10 mouse cellular contexts compared by ENCODE assay signal in genomic region chr2:173407133-173407532, GRCm38 (mm10).
DNase-seq lines count a peak whose midpoint lies in the region; ATAC-seq lines count a peak whose summit lies in the region.
"Had no signal": no experiment of that assay in that cellular context is flagged by ENCODE, and none has a peak within 500 bp of the region (broad histone marks: within the 10 kb centered on the region; RNA-seq: fewer than 3 reads in every experiment).

No protein-coding gene starts in this region.

- H3K27me3 ChIP-seq in embryonic facial prominence, embryonic 13.5 days = no peaks in the 10 kb centered on the region
- H3K27me3 ChIP-seq in forebrain, embryonic 14.5 days (replicated peaks; ENCODE audit: control insufficient read depth, insufficient read depth, low read length) = no peaks in the 10 kb centered on the region
- peaks cover 20% of the 10 kb centered on the region for H3K27me3 ChIP-seq in limb, embryonic 10.5 days (ENCODE audit: low read depth, poor library complexity, severe bottlenecking)
- H3K27me3 ChIP-seq in midbrain, embryonic 13.5 days = no peaks in the 10 kb centered on the region

- intact Hi-C loops in left cerebral cortex, postnatal 4 days (cut with DNase I) = no loop called here

- peak overlapping the region; percentile 55; the same call in 1 of the 2 replicates for H3K27ac ChIP-seq in embryonic facial prominence, embryonic 13.5 days
- H3K27ac ChIP-seq in forebrain, embryonic 14.5 days (ENCODE audit: low read depth, low read length) = peak overlapping the region; percentile 78
- peak overlapping the region; percentile 67; the same call in 1 of the 2 replicates for H3K27ac ChIP-seq in limb, embryonic 10.5 days
- peak overlapping the region; percentile 30; the same call in 1 of the 2 replicates for H3K27ac ChIP-seq in midbrain, embryonic 13.5 days
- H3K27ac ChIP-seq: kidney, postnatal 0 days had no signal

- peaks cover 33% of the 10 kb centered on the region for H3K4me1 ChIP-seq in embryonic facial prominence, embryonic 13.5 days
- peaks cover 25% of the 10 kb centered on the region for H3K4me1 ChIP-seq in forebrain, embryonic 14.5 days (ENCODE audit: control insufficient read depth, insufficient read depth, low read length)
- peaks cover 36% of the 10 kb centered on the region for H3K4me1 ChIP-seq in limb, embryonic 10.5 days
- H3K4me1 ChIP-seq in midbrain, embryonic 13.5 days (replicated peaks) = peaks cover 38% of the 10 kb centered on the region

- WGBS in embryonic facial prominence, embryonic 13.5 days = 51% methylated on average over 3 of the region's 3 CpGs
- 31% methylated on average over 3 of the region's 3 CpGs for WGBS in forebrain, embryonic 14.5 days
- WGBS in limb, embryonic 10.5 days = 76% methylated on average over 3 of the region's 3 CpGs
- WGBS in midbrain, embryonic 13.5 days = 66% methylated on average over 3 of the region's 3 CpGs

- H3K4me3 ChIP-seq in embryonic facial prominence, embryonic 13.5 days = no peak overlapping the region
- H3K4me3 ChIP-seq in forebrain, embryonic 14.5 days (ENCODE audit: low read depth, low read length) = no peak overlapping the region
- H3K4me3 ChIP-seq in limb, embryonic 10.5 days = no peak overlapping the region
- H3K4me3 ChIP-seq in midbrain, embryonic 13.5 days (replicated peaks) = no peak overlapping the region

- no peak overlapping the region for H3K4me2 ChIP-seq in embryonic facial prominence, embryonic 13.5 days
- H3K4me2 ChIP-seq in forebrain, embryonic 14.5 days (ENCODE audit: low read length) = 0 out of 2 replicates have a peak overlapping the region, but pooled peaks have one; percentile 9
- peak overlapping the region; percentile 15; the same call in 1 of the 2 replicates for H3K4me2 ChIP-seq in midbrain, embryonic 13.5 days (replicated peaks)
- H3K4me2 ChIP-seq: heart, embryonic 11.5 days had no signal

- DNase-seq in forebrain, embryonic 14.5 days (ENCODE audit: low spot score) = no peak
- DNase-seq in limb, embryonic 10.5 days (ENCODE audit: low spot score) = no peak
- DNase-seq in right cerebral cortex, adult 18-20 months = no peak
- DNase-seq in left cerebral cortex, postnatal 4 days = no peak
- DNase-seq: spleen, adult 18-20 months had no signal

- no peaks in the 10 kb centered on the region for H3K36me3 ChIP-seq in embryonic facial prominence, embryonic 13.5 days
- H3K36me3 ChIP-seq in forebrain, embryonic 14.5 days (ENCODE audit: control insufficient read depth, insufficient read depth, low read length) = no peaks in the 10 kb centered on the region
- no peaks in the 10 kb centered on the region for H3K36me3 ChIP-seq in limb, embryonic 10.5 days
- H3K36me3 ChIP-seq in midbrain, embryonic 13.5 days = no peaks in the 10 kb centered on the region

- H3K9me3 ChIP-seq in embryonic facial prominence, embryonic 13.5 days = no peaks in the 10 kb centered on the region
- no peaks in the 10 kb centered on the region for H3K9me3 ChIP-seq in forebrain, embryonic 14.5 days (replicated peaks; ENCODE audit: control insufficient read depth, low read length)
- no peaks in the 10 kb centered on the region for H3K9me3 ChIP-seq in limb, embryonic 10.5 days (replicated peaks)
- H3K9me3 ChIP-seq in midbrain, embryonic 13.5 days = no peaks in the 10 kb centered on the region

- H3K9ac ChIP-seq in embryonic facial prominence, embryonic 13.5 days = no peak overlapping the region
- H3K9ac ChIP-seq in forebrain, embryonic 14.5 days (ENCODE audit: low read length) = no peak overlapping the region; the same call in 1 of the 2 replicates
- no peak overlapping the region; the same call in 1 of the 2 replicates for H3K9ac ChIP-seq in midbrain, embryonic 13.5 days (replicated peaks)

- ATAC-seq in embryonic facial prominence, embryonic 13.5 days (ENCODE audit: insufficient number of reproducible peaks, insufficient read depth, low FRiP score, low TSS enrichment, low read depth) = no peak
- peak; percentile 51 for ATAC-seq in forebrain, embryonic 14.5 days
- peak; percentile 47 for ATAC-seq in midbrain, embryonic 13.5 days
- ATAC-seq in erythroblast, adult 5-6 weeks (replicated peaks; ENCODE audit: low FRiP score, poor library complexity, severe bottlenecking) = no peak

Comparison
In these comparisons a context has a peak if more than half of its experiments do, and no peak if none do; other contexts are left out.
1. ATAC-seq: peak in forebrain, embryonic 14.5 days (single experiment) and midbrain, embryonic 13.5 days (single experiment); none in embryonic facial prominence, embryonic 13.5 days (single experiment) and erythroblast, adult 5-6 weeks (single experiment).
2. Peak in every context shown above with its lines, with median percentiles within 50 percentile points of each other: H3K27ac ChIP-seq.